Mouse (Mus musculus): ENCODE results near the gene Lzts2.

GRCm38 (mm10) chr19:45067758-45068510 lies 53.7 kb downstream of the Lzts2 start:
- TF ChIP-seq CTCF (IDR thresholded peaks at IDR 0.05; ENCODE audit: insufficient read depth, low read length) (no peak), POLR2A (IDR thresholded peaks at IDR 0.05; ENCODE audit: borderline replicate concordance, extremely low read depth, low read depth, low read length) (no peak)
